Mouse (Mus musculus) stomach, postnatal 0 days (tissue): ENCODE measurements around the gene Rfx1.

Experiments used
- CTCF ChIP-seq: IDR thresholded peaks from 2 replicates; pipeline ENCODE4 v1.5.1; 2016; ENCODE audit warnings: antibody characterized with exemption, low read depth, mild to moderate bottlenecking, moderate library complexity
- EP300 ChIP-seq: optimal IDR thresholded peaks from 2 replicates; pipeline ENCODE3; 2016; ENCODE audit warnings: antibody characterized with exemption

DNA sequence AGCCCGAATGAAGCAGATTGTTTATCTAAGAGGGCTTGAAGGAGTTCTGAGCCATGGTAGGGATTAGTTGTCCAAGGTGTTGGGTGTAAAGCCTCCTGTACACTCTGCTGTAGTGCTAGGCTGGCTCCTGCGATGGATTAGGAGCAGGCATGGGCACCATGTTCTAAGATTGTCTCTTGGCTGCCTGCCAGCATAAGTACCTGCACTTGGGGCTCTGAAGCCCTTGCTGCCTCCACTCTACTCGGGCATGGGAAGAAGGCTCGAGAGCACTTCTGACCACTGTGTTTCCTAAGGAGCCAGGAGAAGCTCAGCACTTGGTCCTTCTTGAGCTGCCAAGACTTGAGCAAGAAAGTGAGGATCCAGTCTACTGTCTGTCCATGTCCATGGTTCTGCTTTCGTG lies 12.6 kb downstream of the Rfx1 start:
- no peak for TF ChIP-seq CTCF
- no peak for TF ChIP-seq EP300
